Mouse (Mus musculus): ENCODE measurements at regions not wholly inside any gene's neighbourhood (a gene's known extent, or its start where the extent isn't known, plus 50 kb on each side); places are given as distances from the start of the nearest gene placed in this dataset.

- Histone ChIP-seq H3K36me3 (ENCODE audit: control insufficient read depth, insufficient read depth, low read length) (no peaks in the 10 kb centered on the region), H3K27ac (replicated peaks; ENCODE audit: insufficient read depth, low read depth, low read length) (no peak overlapping the region), H3K79me2 (ENCODE audit: control insufficient read depth, insufficient read depth, low read length) (no peaks in the 10 kb centered on the region), H3K27me3 (ENCODE audit: control insufficient read depth, insufficient read depth, low read length) (no peaks in the 10 kb centered on the region), H3K9ac (ENCODE audit: low read depth, low read length) (no peak overlapping the region), H3K4me3 (ENCODE audit: insufficient read depth, low read depth, low read length) (no peak overlapping the region), H3K4me1 (ENCODE audit: control insufficient read depth, insufficient read depth, low read length) (no peaks in the 10 kb centered on the region)
- DNase-seq (ENCODE audit: extremely low read depth, low read depth, low spot score) = no peak
- no peak for TF ChIP-seq CTCF (IDR thresholded peaks at IDR 0.05; ENCODE audit: low read depth, low read length)
- TF ChIP-seq POLR2A (IDR thresholded peaks at IDR 0.05; ENCODE audit: extremely low read depth, insufficient read depth, low read length) = no peak
- 88% methylated on average over 6 of the region's 6 CpGs for WGBS
Observed at GRCm38 (mm10) chr12:39256605-39257004, 477.4 kb downstream of the Etv1 start.

GRCm38 (mm10) chr12:39257571-39257970 is 478.4 kb downstream of the Etv1 start:
- H3K4me1 ChIP-seq (ENCODE audit: control insufficient read depth, insufficient read depth, low read length) = no peaks in the 10 kb centered on the region
- no peaks in the 10 kb centered on the region for H3K36me3 ChIP-seq (ENCODE audit: control insufficient read depth, insufficient read depth, low read length)
- no peak overlapping the region for H3K9ac ChIP-seq (ENCODE audit: low read depth, low read length)
- H3K27ac ChIP-seq (replicated peaks; ENCODE audit: insufficient read depth, low read depth, low read length) = no peak overlapping the region
- no peaks in the 10 kb centered on the region for H3K79me2 ChIP-seq (ENCODE audit: control insufficient read depth, insufficient read depth, low read length)
- WGBS = 68% methylated on average over 1 of the region's 1 CpGs
- DNase-seq (ENCODE audit: extremely low read depth, low read depth, low spot score) = no peak
- H3K4me3 ChIP-seq (ENCODE audit: insufficient read depth, low read depth, low read length) = no peak overlapping the region
- H3K27me3 ChIP-seq (ENCODE audit: control insufficient read depth, insufficient read depth, low read length) = no peaks in the 10 kb centered on the region
- TF ChIP-seq CTCF (IDR thresholded peaks at IDR 0.05; ENCODE audit: low read depth, low read length) (no peak), POLR2A (IDR thresholded peaks at IDR 0.05; ENCODE audit: extremely low read depth, insufficient read depth, low read length) (no peak)

- Histone ChIP-seq H3K27ac (replicated peaks; ENCODE audit: insufficient read depth, low read depth, low read length) (no peak overlapping the region), H3K36me3 (ENCODE audit: control insufficient read depth, insufficient read depth, low read length) (no peaks in the 10 kb centered on the region), H3K9ac (ENCODE audit: low read depth, low read length) (no peak overlapping the region), H3K4me1 (ENCODE audit: control insufficient read depth, insufficient read depth, low read length) (no peaks in the 10 kb centered on the region), H3K4me3 (ENCODE audit: insufficient read depth, low read depth, low read length) (no peak overlapping the region), H3K27me3 (ENCODE audit: control insufficient read depth, insufficient read depth, low read length) (no peaks in the 10 kb centered on the region), H3K79me2 (ENCODE audit: control insufficient read depth, insufficient read depth, low read length) (no peaks in the 10 kb centered on the region)
- WGBS = 69% methylated on average over 2 of the region's 2 CpGs
- no peak for DNase-seq (ENCODE audit: extremely low read depth, low read depth, low spot score)
- TF ChIP-seq CTCF (IDR thresholded peaks at IDR 0.05; ENCODE audit: low read depth, low read length) (no peak), POLR2A (IDR thresholded peaks at IDR 0.05; ENCODE audit: extremely low read depth, insufficient read depth, low read length) (no peak)
Observed at GRCm38 (mm10) chr12:39289676-39290075, 510.5 kb downstream of the Etv1 start.

GRCm38 (mm10) chr12:39301351-39302212 is 522.4 kb downstream of the Etv1 start:
- H3K4me3 ChIP-seq (ENCODE audit: insufficient read depth, low read depth, low read length) = no peak overlapping the region
- H3K79me2 ChIP-seq (ENCODE audit: control insufficient read depth, insufficient read depth, low read length) = no peaks in the 10 kb centered on the region
- H3K4me1 ChIP-seq (ENCODE audit: control insufficient read depth, insufficient read depth, low read length) = no peaks in the 10 kb centered on the region
- WGBS = 80% methylated on average over 13 of the region's 13 CpGs
- no peak overlapping the region for H3K27ac ChIP-seq (replicated peaks; ENCODE audit: insufficient read depth, low read depth, low read length)
- no peak for DNase-seq (ENCODE audit: extremely low read depth, low read depth, low spot score)
- no peaks in the 10 kb centered on the region for H3K27me3 ChIP-seq (ENCODE audit: control insufficient read depth, insufficient read depth, low read length)
- no peak overlapping the region for H3K9ac ChIP-seq (ENCODE audit: low read depth, low read length)
- TF ChIP-seq CTCF (IDR thresholded peaks at IDR 0.05; ENCODE audit: low read depth, low read length) (no peak), POLR2A (IDR thresholded peaks at IDR 0.05; ENCODE audit: extremely low read depth, insufficient read depth, low read length) (no peak)
- no peaks in the 10 kb centered on the region for H3K36me3 ChIP-seq (ENCODE audit: control insufficient read depth, insufficient read depth, low read length)

- 64% methylated on average over 2 of the region's 2 CpGs for WGBS
Observed at GRCm38 (mm10) chr12:39302213-39302591, 523.0 kb downstream of the Etv1 start.

GRCm38 (mm10) chr12:39307746-39308145 is 528.6 kb downstream of the Etv1 start:
- no peak overlapping the region for H3K9ac ChIP-seq (ENCODE audit: low read depth, low read length)
- no peak overlapping the region for H3K27ac ChIP-seq (replicated peaks; ENCODE audit: insufficient read depth, low read depth, low read length)
- WGBS = 51% methylated on average over 1 of the region's 1 CpGs
- no peak overlapping the region for H3K4me3 ChIP-seq (ENCODE audit: insufficient read depth, low read depth, low read length)
- no peaks in the 10 kb centered on the region for H3K27me3 ChIP-seq (ENCODE audit: control insufficient read depth, insufficient read depth, low read length)
- H3K36me3 ChIP-seq (ENCODE audit: control insufficient read depth, insufficient read depth, low read length) = no peaks in the 10 kb centered on the region
- no peaks in the 10 kb centered on the region for H3K4me1 ChIP-seq (ENCODE audit: control insufficient read depth, insufficient read depth, low read length)
- no peak for DNase-seq (ENCODE audit: extremely low read depth, low read depth, low spot score)
- TF ChIP-seq CTCF (IDR thresholded peaks at IDR 0.05; ENCODE audit: low read depth, low read length) = no peak
- no peak for TF ChIP-seq POLR2A (IDR thresholded peaks at IDR 0.05; ENCODE audit: extremely low read depth, insufficient read depth, low read length)
- no peaks in the 10 kb centered on the region for H3K79me2 ChIP-seq (ENCODE audit: control insufficient read depth, insufficient read depth, low read length)

More at GRCm38 (mm10) chr12:39302213-39302591, 523.0 kb downstream of the Etv1 start:
- no peak for TF ChIP-seq POLR2A (IDR thresholded peaks at IDR 0.05; ENCODE audit: extremely low read depth, insufficient read depth, low read length)
- TF ChIP-seq CTCF (IDR thresholded peaks at IDR 0.05; ENCODE audit: low read depth, low read length) = no peak
- H3K4me3 ChIP-seq (ENCODE audit: insufficient read depth, low read depth, low read length) = no peak overlapping the region
- H3K9ac ChIP-seq (ENCODE audit: low read depth, low read length) = no peak overlapping the region
- no peaks in the 10 kb centered on the region for H3K27me3 ChIP-seq (ENCODE audit: control insufficient read depth, insufficient read depth, low read length)
- H3K27ac ChIP-seq (replicated peaks; ENCODE audit: insufficient read depth, low read depth, low read length) = no peak overlapping the region
- H3K4me1 ChIP-seq (ENCODE audit: control insufficient read depth, insufficient read depth, low read length) = no peaks in the 10 kb centered on the region
- DNase-seq (ENCODE audit: extremely low read depth, low read depth, low spot score) = no peak
- H3K79me2 ChIP-seq (ENCODE audit: control insufficient read depth, insufficient read depth, low read length) = no peaks in the 10 kb centered on the region
- no peaks in the 10 kb centered on the region for H3K36me3 ChIP-seq (ENCODE audit: control insufficient read depth, insufficient read depth, low read length)
